Mouse (Mus musculus): Measurements from ENCODE around the gene Jph3.

Jph3 gene

GRCm38 (mm10) chr8:121786542-121786941 is 57.1 kb downstream of the Jph3 start:
- no peak for DNase-seq (ENCODE audit: low read depth, low spot score)

DNA sequence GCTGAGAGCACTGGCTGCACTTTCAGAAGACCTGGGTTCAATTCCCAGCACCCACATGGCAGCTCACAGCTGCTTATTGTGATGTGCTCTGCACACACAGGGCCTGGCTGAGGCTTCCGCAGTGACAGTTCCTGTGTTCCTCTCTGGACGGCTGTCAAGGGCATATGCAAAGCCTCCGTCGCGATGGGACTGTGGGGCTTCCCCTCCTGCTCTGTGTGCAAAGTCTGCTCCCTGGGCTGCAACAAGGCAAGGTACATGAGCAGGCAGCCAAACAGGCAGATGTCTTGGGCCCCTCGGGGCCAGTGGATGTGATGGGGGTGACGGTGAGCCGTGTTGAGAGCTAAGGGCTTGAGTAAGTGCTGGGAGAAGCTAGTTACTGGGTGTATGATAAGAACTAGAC is 59.4 kb downstream of the Jph3 start:
- DNase-seq (ENCODE audit: low read depth, low spot score) = peak; percentile 81

- DNase-seq (ENCODE audit: low read depth, low spot score) = no peak
Observed at GRCm38 (mm10) chr8:121792159-121792558, 62.7 kb downstream of the Jph3 start.

GRCm38 (mm10) chr8:121792627-121793026 is 63.2 kb downstream of the Jph3 start:
- DNase-seq (ENCODE audit: low read depth, low spot score) = no peak

- no peak for DNase-seq (ENCODE audit: low read depth, low spot score)
Observed at GRCm38 (mm10) chr8:121794151-121794550, 64.7 kb downstream of the Jph3 start.

DNA sequence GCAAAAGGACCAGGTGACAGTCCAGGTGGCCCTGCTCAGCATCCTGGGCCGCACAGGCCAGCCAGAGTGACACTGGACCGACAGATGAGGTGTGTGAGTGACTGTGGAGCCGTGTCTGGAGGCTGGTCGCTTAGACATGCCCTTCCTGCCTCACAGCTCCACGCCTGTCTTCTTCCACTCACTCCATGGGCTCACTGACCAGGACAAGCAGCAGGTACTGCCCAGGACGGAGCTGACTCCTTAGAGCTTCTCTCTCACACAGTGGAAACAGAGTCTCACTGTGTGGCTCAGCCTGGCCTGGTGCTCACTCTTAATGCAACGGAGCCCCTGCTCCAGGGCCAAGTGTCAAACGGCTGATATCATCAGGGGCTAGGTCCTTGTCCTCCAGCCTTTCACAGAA is 66.0 kb downstream of the Jph3 start:
- DNase-seq (ENCODE audit: low read depth, low spot score) = no peak

DNA sequence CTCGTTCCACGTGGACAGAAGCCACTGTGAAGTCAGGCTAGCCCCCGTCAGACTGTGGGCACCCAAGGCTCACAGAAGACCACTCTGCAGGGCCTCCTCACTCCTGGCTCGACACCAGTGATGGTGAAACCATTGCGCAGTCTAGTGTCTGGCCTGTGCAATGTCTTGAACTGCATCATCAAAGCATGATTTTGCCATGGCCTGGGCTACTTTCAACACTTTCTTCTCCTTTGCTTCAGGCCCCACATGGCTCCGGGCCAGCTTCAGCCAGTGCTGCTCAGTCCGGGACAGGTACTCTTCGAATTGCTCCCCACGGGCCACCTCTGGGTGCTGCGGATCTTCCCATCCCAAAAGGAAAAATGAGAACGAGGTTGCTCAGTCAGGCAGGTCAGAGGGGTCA is 67.0 kb downstream of the Jph3 start:
- no peak for DNase-seq (ENCODE audit: low read depth, low spot score)

- no peak for DNase-seq (ENCODE audit: low read depth, low spot score)
Observed at GRCm38 (mm10) chr8:121798401-121798800, 69.0 kb downstream of the Jph3 start.

DNA sequence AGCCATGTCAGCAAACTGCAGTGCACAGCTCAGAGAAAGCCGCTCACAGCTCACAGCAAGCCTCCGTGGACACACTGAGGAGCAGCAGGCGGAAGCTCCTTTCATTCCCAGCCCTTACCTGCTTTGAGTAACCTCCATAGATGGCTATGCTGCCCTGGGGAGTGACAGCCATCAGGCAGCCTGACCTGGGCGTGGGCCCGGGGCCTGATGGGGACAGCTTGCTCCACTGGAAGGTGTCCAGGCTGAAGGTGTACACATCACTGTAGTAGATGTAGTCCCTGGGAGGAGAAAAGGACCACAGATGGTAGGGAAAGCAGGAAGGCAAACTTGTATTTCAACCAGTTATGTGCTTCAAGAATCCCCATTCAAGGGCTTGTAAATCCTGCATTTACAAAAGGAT is 75.4 kb downstream of the Jph3 start:
- no peak for DNase-seq (ENCODE audit: low read depth, low spot score)

GRCm38 (mm10) chr8:121806126-121806525 is 76.7 kb downstream of the Jph3 start:
- no peak for DNase-seq (ENCODE audit: low read depth, low spot score)

GRCm38 (mm10) chr8:121808032-121808431 is 78.6 kb downstream of the Jph3 start:
- DNase-seq (ENCODE audit: low read depth, low spot score) = no peak

DNA sequence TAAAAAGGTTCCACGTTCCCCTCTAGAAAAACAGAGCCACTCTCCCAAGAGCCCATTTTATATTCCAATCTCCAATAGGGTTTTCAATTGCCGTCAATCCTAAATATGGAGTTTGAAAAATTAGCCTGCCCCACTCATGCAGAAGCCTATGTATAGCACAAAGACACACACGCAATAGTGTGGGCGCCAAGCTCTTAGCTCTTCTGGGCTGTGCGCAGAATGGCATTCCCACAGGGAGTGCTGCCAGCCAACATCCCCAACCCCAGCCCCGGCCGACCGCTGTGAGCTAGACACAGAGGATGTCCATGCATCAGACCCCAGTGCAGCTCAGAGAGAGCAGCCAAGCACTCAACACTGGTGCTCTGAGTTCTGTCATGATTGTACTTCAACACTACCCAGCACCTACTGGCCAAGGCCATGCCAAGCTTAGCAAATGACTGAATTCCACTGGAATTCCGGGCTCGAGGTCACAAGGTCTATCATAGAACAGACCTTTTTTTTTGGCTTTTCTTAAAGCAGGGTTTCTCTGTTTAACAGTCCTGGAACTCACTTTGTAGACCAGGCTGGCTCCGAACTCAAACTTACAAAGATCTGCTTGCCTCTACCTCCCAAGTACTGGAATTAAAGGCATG is 80.2 kb downstream of the Jph3 start:
- DNase-seq (ENCODE audit: low read depth, low spot score) = no peak

DNA sequence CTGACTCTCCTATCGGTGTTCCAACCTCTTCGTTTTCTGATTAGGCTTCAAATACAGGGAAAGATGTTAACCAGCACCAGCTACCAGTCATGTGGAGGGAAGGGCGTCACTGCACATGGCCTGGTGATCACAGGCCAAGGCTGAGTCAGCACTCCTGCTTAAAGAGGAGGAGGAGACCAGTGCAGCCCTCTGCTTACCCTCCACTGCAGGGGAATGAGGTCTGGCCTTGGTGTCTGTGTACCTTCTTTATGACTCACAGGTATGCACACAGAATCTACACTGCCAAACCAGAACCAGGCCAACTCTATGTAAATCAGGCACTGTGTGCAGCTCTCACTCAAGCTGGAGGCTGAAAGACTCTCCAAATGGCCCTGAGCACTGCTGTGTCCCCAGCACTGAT is 82.1 kb downstream of the Jph3 start:
- DNase-seq (ENCODE audit: low read depth, low spot score) = no peak

DNA sequence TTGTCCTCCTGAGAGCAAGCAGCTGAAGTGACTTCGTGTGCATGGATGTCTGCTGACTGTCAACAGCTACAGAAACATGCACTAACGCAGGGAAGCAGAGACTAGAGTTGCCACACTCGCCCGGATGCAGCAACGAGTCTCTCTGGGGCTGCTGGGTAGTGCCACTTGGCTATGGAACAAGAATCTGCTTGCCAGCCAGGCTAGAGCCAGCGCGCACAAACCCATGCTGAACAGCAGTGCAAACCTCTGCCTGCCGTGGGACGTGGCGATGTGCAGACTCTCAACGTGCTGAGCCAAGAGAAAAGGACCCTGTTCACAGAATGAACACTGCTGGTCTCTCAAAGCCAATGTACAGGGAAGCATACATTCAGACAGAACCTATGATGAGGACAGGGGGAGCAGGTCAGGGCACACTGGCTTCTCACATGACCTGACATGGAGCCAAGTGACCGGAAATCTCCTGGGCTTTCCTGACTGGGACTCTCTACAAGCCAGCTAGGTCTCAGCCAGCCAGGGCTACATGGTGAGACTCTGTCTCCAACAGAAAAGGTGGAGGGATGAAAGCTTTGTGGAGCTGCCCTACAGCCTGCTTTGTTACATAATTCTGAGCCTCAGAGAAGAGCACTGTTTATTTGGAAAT is 82.6 kb downstream of the Jph3 start:
- no peak for DNase-seq (ENCODE audit: low read depth, low spot score)

DNA sequence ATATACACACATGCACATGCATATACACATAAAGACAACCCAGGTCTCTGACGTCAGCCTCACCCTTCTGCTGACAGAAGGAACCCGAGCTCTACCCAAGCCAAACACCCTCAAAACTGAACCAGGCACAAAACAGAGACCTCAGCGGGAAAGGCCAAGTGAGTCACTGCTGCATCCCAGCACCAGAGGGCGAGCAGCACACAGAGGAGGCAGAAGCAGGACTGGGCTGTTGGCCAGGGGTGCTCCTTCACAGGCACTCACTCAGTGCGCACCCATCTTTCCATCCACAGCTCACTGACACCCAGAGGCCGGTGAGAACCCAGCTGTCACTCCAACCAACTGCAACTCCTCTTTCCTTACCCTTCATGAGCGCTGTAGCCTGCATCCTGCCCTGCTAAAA is 88.8 kb downstream of the Jph3 start:
- DNase-seq (ENCODE audit: low read depth, low spot score) = no peak

DNA sequence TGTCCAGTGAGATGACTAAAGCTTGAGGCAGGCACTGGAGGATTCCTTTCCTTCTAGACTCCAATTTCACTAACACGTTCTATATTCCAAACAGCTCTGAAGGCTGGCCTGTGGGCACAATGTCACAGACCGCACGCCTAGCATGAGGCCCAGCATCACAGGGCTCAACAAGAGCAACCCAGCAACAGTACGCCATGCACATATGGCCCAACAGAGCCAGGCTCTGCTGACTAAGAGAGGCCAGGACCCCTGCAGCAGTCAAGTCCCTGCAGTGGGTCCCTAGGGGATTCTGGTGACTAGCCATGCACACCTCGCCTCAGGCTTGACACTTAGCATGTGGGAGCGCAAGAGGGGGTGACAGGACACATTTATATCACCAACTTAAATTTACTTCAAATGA is 91.4 kb downstream of the Jph3 start:
- DNase-seq (ENCODE audit: low read depth, low spot score) = no peak

DNA sequence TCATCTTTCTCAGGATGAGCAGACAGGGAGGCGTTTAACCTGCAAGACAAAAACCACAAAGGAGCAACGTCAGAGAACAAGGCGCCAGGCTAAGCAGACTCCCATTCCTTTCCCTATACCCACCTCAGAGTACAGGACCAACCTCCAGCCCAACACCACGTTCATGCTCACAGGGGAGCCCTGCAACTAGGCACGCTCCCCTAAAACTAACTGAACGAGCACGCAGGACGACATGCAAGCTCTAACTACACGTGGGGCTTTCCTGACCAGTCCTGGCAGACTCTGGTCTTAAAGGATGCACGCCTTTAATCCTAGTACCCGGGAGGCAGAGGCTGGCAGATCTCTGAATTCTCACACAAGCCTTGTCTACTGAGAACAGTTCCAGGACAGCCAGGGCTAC is 91.9 kb downstream of the Jph3 start:
- DNase-seq (ENCODE audit: low read depth, low spot score) = no peak

DNA sequence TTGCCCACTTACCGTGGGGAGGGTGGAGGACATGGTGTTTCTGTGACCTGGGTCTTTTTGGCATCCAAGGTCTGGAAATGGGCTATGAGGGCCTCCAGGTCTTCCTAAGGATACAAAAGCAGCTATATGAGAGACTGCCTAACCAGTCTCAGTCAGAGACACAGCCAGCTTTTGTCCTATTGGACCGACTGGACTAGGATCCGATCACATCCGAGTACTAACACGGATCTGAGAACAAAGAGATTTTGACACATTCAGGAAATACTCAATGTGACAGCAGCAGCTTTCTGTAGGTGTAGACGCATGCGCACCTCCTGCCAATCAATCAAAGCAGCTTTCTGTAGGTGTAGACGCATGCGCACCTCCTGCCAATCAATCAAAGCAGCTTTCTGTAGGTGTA is 92.3 kb downstream of the Jph3 start:
- no peak for DNase-seq (ENCODE audit: low read depth, low spot score)

DNA sequence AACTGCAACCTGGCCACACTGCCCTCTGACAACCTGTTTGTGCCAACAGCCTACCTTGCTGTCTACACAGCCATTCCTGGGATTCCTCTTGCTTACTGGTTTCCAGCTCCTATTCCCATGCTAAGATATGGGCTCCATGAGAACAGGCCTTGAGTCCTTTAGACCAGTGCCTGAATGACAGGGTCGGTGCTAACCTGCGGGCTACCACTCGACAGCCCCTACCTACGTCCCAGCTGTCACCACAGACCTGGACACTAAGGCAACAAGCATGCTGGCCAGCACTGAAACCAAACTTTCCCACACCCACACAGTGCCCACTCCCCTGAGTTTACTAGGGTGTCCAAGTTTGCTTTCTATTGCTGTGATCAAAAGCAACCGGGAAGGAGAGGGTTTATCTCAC is 98.3 kb downstream of the Jph3 start:
- DNase-seq (ENCODE audit: low read depth, low spot score) = no peak

- DNase-seq (ENCODE audit: low read depth, low spot score) = no peak
Observed at GRCm38 (mm10) chr8:121828376-121829023, 99.1 kb downstream of the Jph3 start.

- DNase-seq (ENCODE audit: low read depth, low spot score) = peak; percentile 96
Observed at GRCm38 (mm10) chr8:121829048-121829776, 99.8 kb downstream of the Jph3 start, which contains the start of gene Klhdc4. Gene Klhdc4, minus strand, starts transcription at chr8:121829569.

GRCm38 (mm10) chr8:121829777-121830362 is 100.4 kb downstream of the Jph3 start:
- DNase-seq (ENCODE audit: low read depth, low spot score) = no peak
